Mouse (Mus musculus) E14TG2a.4 (cell line): ENCODE data around the gene Coq5.

ENCODE experiments used
- CTCF ChIP-seq: conservative IDR thresholded peaks from 2 replicates; pipeline ENCODE4 v1.5.1; 2014; ENCODE audit warnings: low read length
- NANOG ChIP-seq: IDR thresholded peaks from 2 replicates; pipeline ENCODE4 v1.6.1; 2014; ENCODE audit warnings: borderline replicate concordance, low read length, mixed read lengths
- POU5F1 ChIP-seq: IDR thresholded peaks from 2 replicates; pipeline ENCODE4 v1.6.1; 2014; ENCODE audit warnings: low read length, borderline replicate concordance

GRCm38 (mm10) chr5:115269969-115270368 lies 9.5 kb upstream of the Coq5 start:
- TF ChIP-seq CTCF = no peak
- no peak for TF ChIP-seq NANOG
- no peak for TF ChIP-seq POU5F1
